Mouse (Mus musculus): ENCODE data around the gene Set.
A peak's percentile ranks its signal among the peaks of the same experiment; 100 is the strongest.

The Set gene

GRCm38 (mm10) chr2:30061215-30062166 lies 4.3 kb downstream of the Set start:
- peak; percentile 38 for DNase-seq (ENCODE audit: low spot score)

- DNase-seq (ENCODE audit: low spot score), result peak; percentile 67
Measured at GRCm38 (mm10) chr2:30062249-30063093, 5.3 kb downstream of the Set start.

- DNase-seq (ENCODE audit: low spot score), result no peak
Measured at GRCm38 (mm10) chr2:30063235-30063634, 6.1 kb downstream of the Set start.

GRCm38 (mm10) chr2:30063791-30064190 lies 6.6 kb downstream of the Set start:
- DNase-seq (ENCODE audit: low spot score), result no peak

- DNase-seq (ENCODE audit: low spot score), result no peak
Measured at GRCm38 (mm10) chr2:30064298-30064697, 7.1 kb downstream of the Set start.

GRCm38 (mm10) chr2:30066046-30066901 lies 9.1 kb downstream of the Set start:
- DNase-seq (ENCODE audit: low spot score), result peak; percentile 96

GRCm38 (mm10) chr2:30067031-30067888 lies 10.1 kb downstream of the Set start:
- peak; percentile 35 for DNase-seq (ENCODE audit: low spot score)

- no peak for DNase-seq (ENCODE audit: low spot score)
Measured at GRCm38 (mm10) chr2:30067962-30068361, 10.8 kb downstream of the Set start.

- no peak for DNase-seq (ENCODE audit: low spot score)
Measured at GRCm38 (mm10) chr2:30072875-30073274, 15.7 kb downstream of the Set start.

GRCm38 (mm10) chr2:30073285-30073684 lies 16.1 kb downstream of the Set start:
- DNase-seq (ENCODE audit: low spot score), result no peak

- no peak for DNase-seq (ENCODE audit: low spot score)
Measured at GRCm38 (mm10) chr2:30075625-30076024, 18.4 kb downstream of the Set start.

GRCm38 (mm10) chr2:30076439-30076838 lies 19.3 kb downstream of the Set start:
- DNase-seq (ENCODE audit: low spot score), result no peak

GRCm38 (mm10) chr2:30076959-30077358 lies 19.8 kb downstream of the Set start:
- DNase-seq (ENCODE audit: low spot score), result no peak

- DNase-seq (ENCODE audit: low spot score), result peak; percentile 88
Measured at GRCm38 (mm10) chr2:30077502-30078348, 20.5 kb downstream of the Set start, which contains the start of gene Pkn3. Pkn3 (plus strand) TSS chr2:30077684.

- no peak for DNase-seq (ENCODE audit: low spot score)
Measured at GRCm38 (mm10) chr2:30078349-30078712, 21.2 kb downstream of the Set start.

GRCm38 (mm10) chr2:30078760-30079159 lies 21.6 kb downstream of the Set start:
- DNase-seq (ENCODE audit: low spot score), result no peak

- DNase-seq (ENCODE audit: low spot score), result no peak
Measured at GRCm38 (mm10) chr2:30080181-30080800, 23.1 kb downstream of the Set start.

GRCm38 (mm10) chr2:30084113-30084512 lies 26.9 kb downstream of the Set start:
- no peak for DNase-seq (ENCODE audit: low spot score)

GRCm38 (mm10) chr2:30084632-30085031 lies 27.5 kb downstream of the Set start:
- DNase-seq (ENCODE audit: low spot score), result no peak
